Mouse (Mus musculus): ENCODE data around the gene Tepsin. TPM values are rescaled to one million over a fixed set of nuclear protein-coding genes. Genes with fewer than 3 reads are reported as not detected.

Tepsin gene
- polyA plus RNA-seq, 1 experiment, result 20.2 TPM

DNA sequence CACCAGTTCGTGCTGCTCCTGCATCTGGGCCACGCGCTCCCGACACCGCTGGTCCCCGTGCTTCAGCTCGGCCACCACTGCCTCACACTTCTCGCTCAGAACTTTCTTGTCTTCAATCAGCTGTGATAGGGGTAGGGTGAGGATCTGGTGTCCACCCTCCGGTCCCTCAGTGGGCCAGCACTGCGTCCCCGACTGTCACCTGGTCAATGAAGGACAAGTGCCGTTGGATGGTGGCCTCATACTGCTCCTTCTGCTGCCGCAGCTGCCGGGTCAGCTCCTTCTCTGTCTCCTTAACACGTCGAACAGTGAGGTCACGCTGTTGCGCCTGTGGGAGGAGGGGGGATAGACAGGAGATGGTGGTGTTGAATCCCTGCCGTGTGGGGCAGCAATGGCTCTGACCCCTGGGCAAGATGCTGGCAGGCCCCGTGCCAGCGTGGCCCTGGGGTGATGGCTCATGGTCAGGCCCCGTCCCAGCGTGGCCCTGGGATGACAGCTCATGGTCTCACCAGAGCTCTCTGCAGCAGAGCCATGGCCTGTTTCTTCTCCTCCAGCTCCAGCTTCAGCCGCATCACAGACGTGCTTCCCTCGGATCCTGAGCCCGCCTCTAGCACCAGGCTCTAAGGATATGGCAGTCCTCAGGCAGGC is 28.1 kb downstream of the Tepsin start:
- no peak overlapping the region for H3K4me3 ChIP-seq (ENCODE audit: insufficient read depth, low read length)
- no peak for TF ChIP-seq CTCF (IDR thresholded peaks at IDR 0.05; ENCODE audit: low read depth, low read length)
- no peak overlapping the region for H3K27ac ChIP-seq (ENCODE audit: insufficient read depth, low read depth, low read length)
- peaks cover 13% of the 10 kb centered on the region for H3K4me1 ChIP-seq (ENCODE audit: control insufficient read depth, insufficient read depth, low read length)

DNA sequence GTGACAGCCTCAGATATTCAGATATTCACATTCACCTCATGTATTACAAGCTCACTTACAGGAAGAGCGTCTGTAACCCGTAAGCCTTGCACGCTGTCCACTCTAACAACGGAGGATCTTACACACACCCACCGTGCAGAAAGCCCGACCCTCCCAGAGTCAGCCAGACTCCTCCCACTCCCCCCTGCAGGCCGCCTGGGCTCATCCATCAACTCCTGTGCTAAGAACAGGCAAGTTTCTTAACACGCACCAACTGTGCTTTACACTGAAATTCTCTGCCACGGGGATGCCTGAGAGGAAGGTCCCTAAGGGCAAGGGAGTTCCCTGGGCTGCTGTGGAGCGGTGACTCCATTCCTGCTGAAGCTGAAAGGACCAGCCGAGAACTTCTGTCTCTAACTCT is 29.3 kb downstream of the Tepsin start:
- Histone ChIP-seq H3K4me1 (ENCODE audit: control insufficient read depth, insufficient read depth, low read length) (peaks cover 18% of the 10 kb centered on the region), H3K27ac (ENCODE audit: insufficient read depth, low read depth, low read length) (no peak overlapping the region), H3K4me3 (ENCODE audit: insufficient read depth, low read length) (no peak overlapping the region)
- TF ChIP-seq CTCF (IDR thresholded peaks at IDR 0.05; ENCODE audit: low read depth, low read length), result no peak
- no peak for TF ChIP-seq POLR2A (IDR thresholded peaks at IDR 0.05; ENCODE audit: borderline replicate concordance, low read depth, low read length)

DNA sequence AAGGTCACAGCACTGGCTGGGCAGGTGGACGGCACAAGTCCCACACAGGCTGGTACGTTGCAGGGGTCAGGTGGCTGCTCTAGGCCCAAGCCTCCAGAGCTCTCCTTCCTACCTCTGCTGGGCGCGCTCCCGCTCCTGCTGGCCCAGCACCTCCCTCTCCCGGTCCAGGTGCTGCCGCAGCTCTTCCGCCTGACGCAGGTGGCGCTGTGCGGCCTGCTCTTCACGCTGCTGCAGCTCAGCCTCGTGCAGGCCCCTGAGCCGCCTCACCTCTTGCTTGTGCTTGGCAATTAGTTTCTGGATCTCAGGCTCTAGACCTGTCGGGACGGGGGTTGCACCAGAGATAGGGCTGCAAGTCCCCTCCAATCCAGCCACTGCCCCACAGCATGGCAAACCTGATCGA is 30.7 kb downstream of the Tepsin start:
- no peak for TF ChIP-seq POLR2A (IDR thresholded peaks at IDR 0.05; ENCODE audit: borderline replicate concordance, low read depth, low read length)
- TF ChIP-seq CTCF (IDR thresholded peaks at IDR 0.05; ENCODE audit: low read depth, low read length), result no peak
- H3K27ac ChIP-seq (ENCODE audit: insufficient read depth, low read depth, low read length), result no peak overlapping the region
- peaks cover 27% of the 10 kb centered on the region for H3K4me1 ChIP-seq (ENCODE audit: control insufficient read depth, insufficient read depth, low read length)
- H3K4me3 ChIP-seq (ENCODE audit: insufficient read depth, low read length), result no peak overlapping the region

DNA sequence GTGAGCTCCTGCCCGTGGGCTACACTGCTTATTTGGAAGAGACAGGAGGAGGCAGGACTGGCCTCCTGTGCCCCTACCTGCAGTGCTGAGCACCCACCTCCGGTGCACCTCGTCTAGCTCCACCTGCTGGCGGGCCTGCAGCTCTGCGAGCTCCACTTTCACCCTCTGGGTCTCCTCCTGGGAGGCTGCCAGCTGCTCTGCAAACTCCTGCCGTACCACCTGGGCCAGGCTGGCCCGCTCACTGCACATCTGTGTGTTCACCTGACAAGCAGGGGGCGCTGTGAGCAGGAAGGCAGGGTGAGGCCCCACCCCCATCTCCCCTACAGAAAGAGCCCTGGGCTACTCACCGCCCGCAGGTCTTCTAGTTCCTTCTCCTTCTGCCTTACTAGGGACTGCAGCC is 33.2 kb downstream of the Tepsin start:
- TF ChIP-seq POLR2A (IDR thresholded peaks at IDR 0.05; ENCODE audit: borderline replicate concordance, low read depth, low read length), result no peak
- peak; percentile 91 for TF ChIP-seq CTCF (IDR thresholded peaks at IDR 0.05; ENCODE audit: low read depth, low read length)
- Histone ChIP-seq H3K4me3 (ENCODE audit: insufficient read depth, low read length) (no peak overlapping the region), H3K27ac (ENCODE audit: insufficient read depth, low read depth, low read length) (no peak overlapping the region), H3K4me1 (ENCODE audit: control insufficient read depth, insufficient read depth, low read length) (peaks cover 15% of the 10 kb centered on the region)

DNA sequence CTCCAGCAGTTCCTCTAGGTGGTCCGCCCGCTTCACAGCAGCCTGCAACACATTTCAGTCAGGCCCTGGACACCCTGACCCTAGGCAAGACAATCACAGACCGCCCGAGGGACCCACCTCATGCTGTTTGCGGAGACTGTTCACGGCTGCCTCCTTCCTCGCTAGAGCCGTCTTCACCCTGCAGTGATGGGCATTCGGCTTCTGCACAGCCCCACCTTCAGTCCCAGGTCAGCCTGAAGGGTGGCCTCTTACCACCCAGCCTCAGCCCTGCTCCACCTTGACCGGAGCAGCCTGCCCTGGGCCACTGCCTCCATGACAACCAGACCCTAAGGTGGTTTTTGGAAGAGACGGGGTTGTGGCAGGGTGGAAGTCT is 33.9 kb downstream of the Tepsin start:
- TF ChIP-seq CTCF (IDR thresholded peaks at IDR 0.05; ENCODE audit: low read depth, low read length), result no peak
- no peak for TF ChIP-seq POLR2A (IDR thresholded peaks at IDR 0.05; ENCODE audit: borderline replicate concordance, low read depth, low read length)
- Histone ChIP-seq H3K27ac (ENCODE audit: insufficient read depth, low read depth, low read length) (no peak overlapping the region), H3K4me1 (ENCODE audit: control insufficient read depth, insufficient read depth, low read length) (peaks cover 15% of the 10 kb centered on the region), H3K4me3 (ENCODE audit: insufficient read depth, low read length) (no peak overlapping the region)

DNA sequence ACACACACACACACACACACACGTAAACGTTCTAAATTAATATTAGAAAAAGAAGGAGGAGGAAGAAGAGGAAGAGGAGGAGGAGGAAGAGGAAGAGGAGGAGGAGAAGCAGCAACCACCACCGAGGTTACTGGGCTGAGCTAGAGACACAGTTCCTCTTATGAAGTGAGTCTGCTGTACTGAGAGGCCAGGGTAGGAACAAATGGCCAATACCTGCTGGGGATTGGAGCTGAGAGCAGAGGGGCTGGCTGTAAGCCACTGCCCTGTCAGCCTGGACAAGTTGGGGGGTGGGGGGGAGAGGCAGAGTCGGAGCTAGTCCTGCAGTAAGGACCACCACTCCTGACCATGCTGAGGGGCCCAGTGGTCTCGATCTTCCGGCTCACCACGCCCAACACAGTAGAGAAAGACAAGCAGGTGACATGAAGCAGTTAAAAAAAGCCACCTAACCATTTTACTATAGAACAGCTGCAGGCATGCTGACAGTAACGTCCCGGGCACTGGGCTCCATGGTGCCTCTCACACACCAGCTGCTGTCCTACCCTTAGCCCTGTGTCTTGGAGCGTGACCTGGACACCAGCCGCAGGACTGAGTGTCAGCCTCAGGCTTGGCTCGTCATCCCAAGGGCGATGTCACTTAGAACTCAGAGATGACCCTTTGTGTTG is 34.4 kb downstream of the Tepsin start:
- peak overlapping the region; percentile 66 for H3K27ac ChIP-seq (ENCODE audit: insufficient read depth, low read depth, low read length)
- H3K4me1 ChIP-seq (ENCODE audit: control insufficient read depth, insufficient read depth, low read length), result peaks cover 15% of the 10 kb centered on the region
- TF ChIP-seq CTCF (IDR thresholded peaks at IDR 0.05; ENCODE audit: low read depth, low read length) (no peak), POLR2A (IDR thresholded peaks at IDR 0.05; ENCODE audit: borderline replicate concordance, low read depth, low read length) (no peak)
- no peak overlapping the region for H3K4me3 ChIP-seq (ENCODE audit: insufficient read depth, low read length)

DNA sequence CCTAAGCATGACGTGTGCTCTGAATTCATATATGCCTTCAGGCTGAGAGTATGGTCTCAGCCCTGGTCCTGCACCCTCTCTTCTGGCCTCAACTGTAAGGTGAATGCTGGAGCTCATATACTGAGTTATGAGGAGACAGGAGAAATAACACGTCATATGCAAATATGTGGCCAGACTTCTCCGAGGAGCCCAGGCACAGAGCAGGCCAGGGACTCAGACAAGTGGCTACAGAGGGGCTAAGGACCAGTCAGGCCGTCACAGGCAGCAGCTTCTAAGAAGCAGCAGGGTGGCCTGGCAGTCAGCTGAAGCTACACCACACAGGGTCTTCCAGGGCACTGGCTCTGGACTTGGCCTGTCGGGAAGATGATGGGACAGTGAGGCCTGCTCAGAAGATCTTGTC is 35.2 kb downstream of the Tepsin start:
- H3K4me1 ChIP-seq (ENCODE audit: control insufficient read depth, insufficient read depth, low read length), result peaks cover 21% of the 10 kb centered on the region
- no peak overlapping the region for H3K4me3 ChIP-seq (ENCODE audit: insufficient read depth, low read length)
- TF ChIP-seq POLR2A (IDR thresholded peaks at IDR 0.05; ENCODE audit: borderline replicate concordance, low read depth, low read length), result no peak
- no peak for TF ChIP-seq CTCF (IDR thresholded peaks at IDR 0.05; ENCODE audit: low read depth, low read length)
- H3K27ac ChIP-seq (ENCODE audit: insufficient read depth, low read depth, low read length), result peak overlapping the region; percentile 20; the same call in 1 of the 2 replicates

DNA sequence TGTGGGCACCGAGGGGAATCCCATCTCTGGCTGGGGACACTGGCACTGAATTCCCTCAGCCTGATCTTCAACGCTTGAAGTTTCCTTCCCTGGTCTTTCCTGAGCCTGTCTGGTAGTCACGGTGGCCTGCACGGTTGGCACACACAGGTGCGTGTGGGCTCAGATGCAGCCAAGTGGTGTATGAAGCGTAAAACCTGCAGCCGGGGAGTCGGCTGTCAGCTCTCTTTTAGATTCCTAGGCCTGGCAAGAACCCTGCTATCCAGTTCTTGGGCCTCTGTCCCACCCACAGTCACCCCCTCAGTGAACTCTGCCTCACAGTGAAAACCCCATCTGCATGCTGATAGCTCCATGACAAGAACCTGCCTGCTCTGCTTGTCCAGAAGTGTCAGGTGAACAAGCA is 37.9 kb downstream of the Tepsin start:
- Histone ChIP-seq H3K4me1 (ENCODE audit: control insufficient read depth, insufficient read depth, low read length) (peaks cover 41% of the 10 kb centered on the region), H3K4me3 (ENCODE audit: insufficient read depth, low read length) (no peak overlapping the region), H3K27ac (ENCODE audit: insufficient read depth, low read depth, low read length) (no peak overlapping the region)
- no peak for TF ChIP-seq POLR2A (IDR thresholded peaks at IDR 0.05; ENCODE audit: borderline replicate concordance, low read depth, low read length)
- no peak for TF ChIP-seq CTCF (IDR thresholded peaks at IDR 0.05; ENCODE audit: low read depth, low read length)

DNA sequence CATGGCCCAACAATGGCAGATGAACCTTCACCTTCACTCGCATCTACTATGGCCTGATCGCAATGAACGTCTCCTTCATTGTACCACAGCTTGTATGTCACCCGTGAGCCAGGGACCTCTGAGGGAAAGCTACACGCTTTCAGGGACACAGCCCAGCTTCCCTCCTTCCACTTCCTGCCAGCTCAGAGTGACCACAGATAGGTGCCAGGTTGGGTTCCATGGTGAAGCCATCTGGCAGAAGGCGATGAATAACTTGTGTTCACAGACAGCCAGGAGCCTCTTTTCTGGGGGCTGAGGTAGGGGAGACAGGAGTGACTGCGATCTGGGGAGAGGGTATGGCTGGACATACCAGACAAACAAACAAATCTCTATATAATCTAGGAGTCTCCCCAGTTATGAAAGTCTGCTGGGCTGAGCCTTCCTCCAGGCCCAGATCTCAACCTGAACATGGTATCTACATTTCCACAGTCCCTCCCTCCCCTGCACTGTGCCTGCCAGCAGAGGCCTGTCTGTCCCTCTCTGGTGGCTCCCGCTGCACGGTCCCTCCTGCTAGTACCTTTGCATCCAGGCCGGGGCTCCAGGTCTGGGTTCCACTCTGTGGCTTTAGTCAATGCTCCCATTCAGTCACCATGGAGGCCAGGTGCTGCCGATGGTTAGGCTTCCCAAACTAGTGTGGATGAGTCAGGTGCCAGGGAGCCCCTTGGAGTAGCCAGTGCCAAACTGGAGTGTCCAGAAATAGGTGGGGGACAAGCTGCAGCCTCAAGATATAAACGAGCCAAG is 42.4 kb downstream of the Tepsin start:
- H3K27ac ChIP-seq (ENCODE audit: insufficient read depth, low read depth, low read length), result no peak overlapping the region
- H3K4me3 ChIP-seq (ENCODE audit: insufficient read depth, low read length), result no peak overlapping the region
- TF ChIP-seq CTCF (IDR thresholded peaks at IDR 0.05; ENCODE audit: low read depth, low read length), result no peak
- no peak for TF ChIP-seq POLR2A (IDR thresholded peaks at IDR 0.05; ENCODE audit: borderline replicate concordance, low read depth, low read length)
- peaks cover 31% of the 10 kb centered on the region for H3K4me1 ChIP-seq (ENCODE audit: control insufficient read depth, insufficient read depth, low read length)

DNA sequence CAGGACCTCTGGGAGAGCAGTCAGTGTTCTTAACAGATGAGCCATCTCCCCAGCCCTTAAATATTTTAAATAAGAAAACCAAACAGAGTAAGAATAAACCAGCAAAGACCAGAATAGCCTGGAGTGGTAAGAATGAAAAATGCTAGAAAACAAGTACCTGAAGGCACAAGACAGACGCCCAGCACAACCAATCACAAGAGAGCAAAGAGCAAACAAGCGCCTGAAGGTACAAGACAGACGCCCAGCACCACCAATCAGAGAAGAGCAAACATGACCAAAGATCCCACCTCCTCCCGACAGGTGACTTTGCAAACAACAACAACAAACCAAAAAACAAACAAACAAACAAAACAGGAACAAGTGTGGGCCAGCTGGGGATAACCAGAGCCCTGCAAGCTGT is 44.7 kb downstream of the Tepsin start:
- TF ChIP-seq POLR2A (IDR thresholded peaks at IDR 0.05; ENCODE audit: borderline replicate concordance, low read depth, low read length) (no peak), CTCF (IDR thresholded peaks at IDR 0.05; ENCODE audit: low read depth, low read length) (no peak)
- Histone ChIP-seq H3K27ac (ENCODE audit: insufficient read depth, low read depth, low read length) (no peak overlapping the region), H3K4me3 (ENCODE audit: insufficient read depth, low read length) (no peak overlapping the region), H3K4me1 (ENCODE audit: control insufficient read depth, insufficient read depth, low read length) (peaks cover 30% of the 10 kb centered on the region)

All from bone marrow macrophage, adult 2 months (primary cell).